Mouse (Mus musculus) heart, embryonic 16.5 days (tissue): Measurements from ENCODE around the gene Fam98c. TPM values are rescaled to one million over a fixed set of nuclear protein-coding genes. Genes with fewer than 3 reads are reported as not detected.
"Not testable (repeated sequence)": the region's sequence is repeated elsewhere in the genome, so short reads cannot be mapped to it uniquely, and the experiment has no call there.

ENCODE experiments used
- ATAC-seq: fragments of 200-750 bp; cut with Nextera tagmentation; replicated peaks from 2 replicates; pipeline ENCODE4 v1.8.0; 2017; ENCODE audit warnings: moderate number of reproducible peaks; ENCODE audit not compliant: insufficient read depth, low FRiP score; ENCODE audit errors: extremely low read depth
- H3K27ac ChIP-seq: fragments of 300-500 bp; sonication (generic); 2 replicates; pipeline ENCODE4 v1.5.1; 2014; ENCODE audit warnings: mild to moderate bottlenecking, low read length, control low read depth, moderate library complexity
- H3K27me3 ChIP-seq: fragments of 300-500 bp; sonication (generic); 2 replicates; pipeline ENCODE4 v1.6.1; 2014; ENCODE audit warnings: low read length, mixed read lengths; ENCODE audit not compliant: control insufficient read depth, insufficient read depth
- H3K36me3 ChIP-seq: fragments of 300-500 bp; sonication (generic); 2 replicates; pipeline ENCODE4 v1.6.1; 2014; ENCODE audit not compliant: control insufficient read depth, insufficient read depth
- H3K4me1 ChIP-seq: fragments of 300-500 bp; sonication (generic); 2 replicates; pipeline ENCODE4 v1.6.1; 2014; ENCODE audit warnings: low read length, mixed read lengths; ENCODE audit not compliant: control insufficient read depth, insufficient read depth
- H3K4me2 ChIP-seq: fragments of 300-500 bp; sonication (generic); 2 replicates; pipeline ENCODE4 v1.6.1; 2014; ENCODE audit warnings: low read depth, mild to moderate bottlenecking, control low read depth, low read length
- H3K4me3 ChIP-seq: fragments of 300-500 bp; sonication (generic); 2 replicates; pipeline ENCODE4 v1.5.1; 2014; ENCODE audit warnings: mild to moderate bottlenecking, control low read depth, low read length
- H3K9ac ChIP-seq: fragments of 300-500 bp; sonication (generic); 2 replicates; pipeline ENCODE4 v1.6.1; 2014; ENCODE audit warnings: low read length, control low read depth
- H3K9me3 ChIP-seq: fragments of 300-500 bp; sonication (generic); replicated peaks from 2 replicates; pipeline ENCODE4 v1.6.1; 2016; ENCODE audit warnings: low read length; ENCODE audit not compliant: control insufficient read depth
- WGBS: fragments of 180-500 bp; shearing (Covaris S2); extraction: QIAGEN DNeasy Blood & Tissue Kit; methylation state at CpG from one replicate; pipeline ENCODE4 v1.1.7; 2014; 5-methylcytosine and 5-hydroxymethylcytosine counted together
- polyA plus RNA-seq: library from polyadenylated mRNA; unstranded; fragments of >200 nt; fragmentation: Nextera tagmentation; extraction: Ambion mirVana; gene quantifications from 2 replicates; pipeline ENCODE4 v1.2.1, GENCODE M21; 2015

Gene Fam98c
- polyA plus RNA-seq, 1 experiment from 2014 or later: 18.8 TPM

- Histone ChIP-seq H3K27me3 (no peaks in the 10 kb centered on the region), H3K4me1 (no peaks in the 10 kb centered on the region), H3K4me3 (no peak overlapping the region), H3K27ac (no peak overlapping the region), H3K36me3 (no peaks in the 10 kb centered on the region), H3K9me3 (no peaks in the 10 kb centered on the region), H3K4me2 (no peak overlapping the region), H3K9ac (no peak overlapping the region)
- no peak for ATAC-seq
- WGBS: 77% methylated on average over 4 of the region's 4 CpGs
Measured at GRCm38 (mm10) chr7:29144006-29144405, 12.0 kb downstream of the Fam98c start.

DNA sequence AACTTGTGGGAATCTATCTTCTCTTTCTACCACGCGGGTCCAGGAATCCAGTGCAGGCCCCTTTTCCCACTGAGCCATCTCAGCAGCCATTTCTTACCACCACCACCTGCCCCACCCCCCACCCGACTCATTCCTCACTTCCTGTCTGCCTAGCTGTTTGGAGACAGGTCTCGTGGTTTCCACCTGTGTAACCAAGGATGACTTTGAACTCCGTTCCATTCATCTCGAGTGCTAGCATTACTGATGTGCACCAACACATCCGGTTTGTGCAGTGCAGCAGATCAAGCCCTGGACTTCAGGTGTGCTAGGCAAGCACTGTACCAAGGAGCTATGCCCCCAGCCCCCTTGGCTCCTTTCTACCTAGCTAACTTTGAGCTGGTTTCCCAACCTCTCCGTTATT, 14.6 kb downstream of the Fam98c start:
- Histone ChIP-seq H3K4me3 (no peak overlapping the region), H3K4me1 (no peaks in the 10 kb centered on the region), H3K27me3 (peaks cover 5% of the 10 kb centered on the region), H3K9me3 (no peaks in the 10 kb centered on the region), H3K9ac (no peak overlapping the region), H3K27ac (no peak overlapping the region), H3K36me3 (no peaks in the 10 kb centered on the region), H3K4me2 (no peak overlapping the region)
- 74% methylated on average over 8 of the region's 8 CpGs for WGBS
- no peak for ATAC-seq

DNA sequence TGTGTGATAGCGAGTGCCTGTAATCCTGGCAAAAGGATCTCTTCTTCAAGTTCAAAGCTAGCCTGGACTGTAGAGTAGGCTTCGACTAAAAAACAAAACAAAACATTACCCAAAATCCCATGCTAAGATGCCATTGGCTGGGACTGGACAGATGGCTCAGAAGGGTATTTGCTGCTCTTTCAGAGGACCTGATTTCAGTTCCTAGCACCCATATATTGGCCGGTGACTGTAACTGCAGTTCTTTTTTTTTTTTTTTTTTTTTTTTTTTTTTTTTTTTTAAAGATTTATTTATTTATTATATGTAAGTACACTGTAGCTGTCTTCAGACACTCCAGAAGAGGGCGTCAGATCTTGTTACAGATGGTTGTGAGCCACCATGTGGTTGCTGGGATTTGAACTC, 16.8 kb downstream of the Fam98c start:
- H3K27ac ChIP-seq, H3K36me3 ChIP-seq, H3K4me3 ChIP-seq, H3K9me3 ChIP-seq, H3K4me2 ChIP-seq, ATAC-seq, H3K4me1 ChIP-seq, H3K9ac ChIP-seq: not testable (repeated sequence)
- H3K27me3 ChIP-seq: peaks cover 15% of the 10 kb centered on the region
- WGBS: 86% methylated on average over 3 of the region's 4 CpGs

- no peaks in the 10 kb centered on the region for H3K36me3 ChIP-seq
- no peak overlapping the region for H3K27ac ChIP-seq
- no peaks in the 10 kb centered on the region; the same call in 1 of the 2 replicates for H3K4me1 ChIP-seq
- H3K27me3 ChIP-seq: peaks cover 15% of the 10 kb centered on the region
- H3K9me3 ChIP-seq: no peaks in the 10 kb centered on the region
- ATAC-seq: no peak
- no peak overlapping the region for H3K9ac ChIP-seq
- H3K4me3 ChIP-seq: no peak overlapping the region
- 36% methylated on average over 16 of the region's 16 CpGs for WGBS
- no peak overlapping the region for H3K4me2 ChIP-seq
Measured at GRCm38 (mm10) chr7:29137429-29137828, 18.6 kb downstream of the Fam98c start.

DNA sequence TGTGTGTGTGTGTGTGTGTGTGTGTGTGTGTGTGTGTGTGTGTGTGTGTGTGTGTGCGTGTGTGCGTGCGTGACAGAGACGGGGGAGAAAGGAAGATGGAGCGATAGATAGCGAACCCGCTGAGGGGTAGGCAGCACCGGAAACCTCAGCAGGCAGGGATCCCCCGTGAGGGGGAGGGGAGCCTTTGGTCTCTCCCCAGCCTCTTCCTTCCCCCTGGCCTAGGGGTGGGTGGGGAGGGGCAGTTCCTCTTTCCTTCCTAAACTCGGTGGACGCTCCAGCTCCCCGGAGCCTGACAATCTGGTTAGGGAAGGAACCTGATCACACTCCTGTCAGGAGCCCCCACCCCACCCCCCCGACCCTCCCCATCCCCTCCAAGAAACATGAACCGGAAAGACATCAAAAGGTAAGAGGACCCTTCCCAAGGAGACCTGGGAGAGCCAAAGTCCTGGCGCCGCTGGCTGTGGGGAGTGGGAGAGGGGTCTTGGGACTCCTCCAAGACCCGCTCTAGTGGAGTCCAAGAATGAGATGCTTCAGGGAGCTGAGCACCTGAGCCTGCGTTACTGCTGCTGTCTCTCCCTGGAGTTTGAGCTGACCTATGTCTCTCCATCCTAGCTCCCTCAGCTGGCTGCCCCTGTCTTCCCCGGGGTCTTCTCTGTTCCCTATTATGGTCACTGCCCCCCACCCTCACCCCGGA, 21.2 kb downstream of the Fam98c start, which contains the start of gene Rasgrp4:
TSS of gene Rasgrp4 (plus strand) at position 159 of the 694 bp plus-strand sequence.
- Histone ChIP-seq H3K27me3 (peaks cover 15% of the 10 kb centered on the region), H3K9ac (no peak within 1 kb of the TSS), H3K9me3 (no peaks in the 10 kb centered on the region), H3K27ac (no peak within 1 kb of the TSS), H3K4me1 (no peaks in the 10 kb centered on the region; the same call in 1 of the 2 replicates), H3K4me2 (peak within 1 kb of the TSS; percentile 50), H3K36me3 (no peaks in the 10 kb centered on the region), H3K4me3 (peak within 1 kb of the TSS; percentile 29)
- peak; percentile 66; the same call in 1 of the 2 replicates for ATAC-seq
- under 1% methylated on average over 13 of the region's 20 CpGs for WGBS

DNA sequence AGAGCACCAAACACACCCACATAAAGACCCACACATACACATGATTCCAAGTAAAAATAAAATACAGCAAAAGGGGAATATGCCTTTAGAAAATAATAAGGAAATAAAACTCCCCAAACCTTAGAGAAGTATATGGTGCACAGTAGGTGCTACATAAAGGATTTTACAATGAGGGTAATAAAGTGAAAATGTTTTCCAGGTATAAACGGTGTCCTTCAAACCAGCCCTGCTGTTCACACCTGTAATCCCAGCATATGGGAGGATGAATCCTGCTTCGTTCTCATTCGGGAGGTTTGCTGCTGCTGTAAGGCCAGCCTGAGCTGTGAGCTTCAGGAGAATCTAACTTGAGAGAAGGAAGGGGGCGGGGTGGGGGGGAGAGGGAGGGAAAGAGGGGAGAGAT, 21.8 kb downstream of the Fam98c start:
- Histone ChIP-seq H3K4me3 (no peak overlapping the region), H3K9me3 (no peaks in the 10 kb centered on the region), H3K4me2 (peak overlapping the region; percentile 50), H3K36me3 (no peaks in the 10 kb centered on the region), H3K27me3 (peaks cover 15% of the 10 kb centered on the region), H3K4me1 (no peaks in the 10 kb centered on the region; the same call in 1 of the 2 replicates), H3K9ac (no peak overlapping the region), H3K27ac (no peak overlapping the region)
- ATAC-seq: no peak
- 7% methylated on average over 4 of the region's 4 CpGs for WGBS

GRCm38 (mm10) chr7:29128725-29129124, 27.3 kb downstream of the Fam98c start:
- Histone ChIP-seq H3K27ac (no peak overlapping the region), H3K9me3 (no peaks in the 10 kb centered on the region), H3K36me3 (no peaks in the 10 kb centered on the region), H3K4me3 (no peak overlapping the region), H3K4me2 (no peak overlapping the region), H3K27me3 (peaks cover 5% of the 10 kb centered on the region; the same call in 1 of the 2 replicates), H3K9ac (no peak overlapping the region), H3K4me1 (peaks cover 6% of the 10 kb centered on the region; the same call in 1 of the 2 replicates)
- ATAC-seq: no peak
- WGBS: 74% methylated on average over 2 of the region's 2 CpGs

GRCm38 (mm10) chr7:29126173-29126915, 29.7 kb downstream of the Fam98c start:
- Histone ChIP-seq H3K9me3 (no peaks in the 10 kb centered on the region), H3K4me3 (no peak overlapping the region), H3K4me1 (peaks cover 6% of the 10 kb centered on the region; the same call in 1 of the 2 replicates), H3K27ac (no peak overlapping the region), H3K27me3 (peaks cover 5% of the 10 kb centered on the region; the same call in 1 of the 2 replicates), H3K9ac (no peak overlapping the region), H3K36me3 (no peaks in the 10 kb centered on the region), H3K4me2 (no peak overlapping the region)
- ATAC-seq: no peak
- 18% methylated on average over 7 of the region's 7 CpGs for WGBS

GRCm38 (mm10) chr7:29124970-29125369, 31.1 kb downstream of the Fam98c start, which contains the start of gene Ryr1:
Ryr1 (minus strand) TSS chr7:29125179.
- Histone ChIP-seq H3K27ac (no peak within 1 kb of the TSS), H3K4me2 (peak within 1 kb of the TSS; percentile 75), H3K9ac (peak within 1 kb of the TSS; percentile 33; the same call in 1 of the 2 replicates), H3K36me3 (no peaks in the 10 kb centered on the region), H3K9me3 (no peaks in the 10 kb centered on the region), H3K4me1 (peaks cover 6% of the 10 kb centered on the region; the same call in 1 of the 2 replicates), H3K4me3 (peak within 1 kb of the TSS; percentile 43), H3K27me3 (peaks cover 5% of the 10 kb centered on the region; the same call in 1 of the 2 replicates)
- ATAC-seq: peak; percentile 64; the same call in 1 of the 2 replicates
- WGBS: under 1% methylated on average over 16 of the region's 16 CpGs
